Mouse (Mus musculus) midbrain, embryonic 10.5 days (tissue): ENCODE measurements around the gene Umodl1. TPM values are rescaled to one million over a fixed set of nuclear protein-coding genes. Genes with fewer than 3 reads are reported as not detected.

ENCODE experiments used
- DNase-seq: peaks from one replicate; pipeline ENCODE4 v3.0.0-alpha.2; 2017; ENCODE audit warnings: low spot score
- H3K27ac ChIP-seq: fragments of 300-500 bp; sonication (generic); replicated peaks from 2 replicates; pipeline ENCODE4 v1.5.1; 2016; ENCODE audit warnings: mild to moderate bottlenecking
- H3K27me3 ChIP-seq: fragments of 300-500 bp; sonication (generic); 2 replicates; pipeline ENCODE4 v1.6.1; 2016; ENCODE audit warnings: low read depth, mild to moderate bottlenecking; ENCODE audit not compliant: poor library complexity, severe bottlenecking
- H3K36me3 ChIP-seq: fragments of 300-500 bp; sonication (generic); 2 replicates; pipeline ENCODE4 v1.6.1; 2016; ENCODE audit warnings: mild to moderate bottlenecking, moderate library complexity
- H3K4me1 ChIP-seq: fragments of 300-500 bp; sonication (generic); 2 replicates; pipeline ENCODE4 v1.6.1; 2016
- H3K4me3 ChIP-seq: fragments of 300-500 bp; sonication (generic); 2 replicates; pipeline ENCODE4 v1.5.1; 2016; ENCODE audit warnings: mild to moderate bottlenecking, moderate library complexity
- H3K9me3 ChIP-seq: fragments of 300-500 bp; sonication (generic); replicated peaks from 2 replicates; pipeline ENCODE4 v1.6.1; 2016; ENCODE audit warnings: mild to moderate bottlenecking
- WGBS: fragments of 180-500 bp; shearing (Covaris S2); methylation state at CpG from one replicate; pipeline ENCODE4 v1.1.7; 2016; 5-methylcytosine and 5-hydroxymethylcytosine counted together
- microRNA-seq: library from miRNA; unstranded; fragments of <30 nt; microRNA quantifications from one replicate; pipeline ENCODE4, GENCODE M21; 2017
- polyA plus RNA-seq: library from polyadenylated mRNA; unstranded; fragments of >200 nt; fragmentation: Nextera tagmentation; extraction: Ambion mirVana; gene quantifications from 2 replicates; pipeline ENCODE4 v1.2.1, GENCODE M21; 2016

Umodl1 gene
- polyA plus RNA-seq, 1 experiment from 2014 or later: 0.33 TPM

GRCm38 (mm10) chr17:31057151-31057890, 102.9 kb downstream of the Umodl1 start, which contains the start of gene Abcg1:
Abcg1 (plus strand) TSS chr17:31057675.
- DNase-seq: peak; percentile 64
- under 1% methylated on average over 49 of the region's 49 CpGs for WGBS
- H3K27me3 ChIP-seq: peaks cover 59% of the 10 kb centered on the region

DNA sequence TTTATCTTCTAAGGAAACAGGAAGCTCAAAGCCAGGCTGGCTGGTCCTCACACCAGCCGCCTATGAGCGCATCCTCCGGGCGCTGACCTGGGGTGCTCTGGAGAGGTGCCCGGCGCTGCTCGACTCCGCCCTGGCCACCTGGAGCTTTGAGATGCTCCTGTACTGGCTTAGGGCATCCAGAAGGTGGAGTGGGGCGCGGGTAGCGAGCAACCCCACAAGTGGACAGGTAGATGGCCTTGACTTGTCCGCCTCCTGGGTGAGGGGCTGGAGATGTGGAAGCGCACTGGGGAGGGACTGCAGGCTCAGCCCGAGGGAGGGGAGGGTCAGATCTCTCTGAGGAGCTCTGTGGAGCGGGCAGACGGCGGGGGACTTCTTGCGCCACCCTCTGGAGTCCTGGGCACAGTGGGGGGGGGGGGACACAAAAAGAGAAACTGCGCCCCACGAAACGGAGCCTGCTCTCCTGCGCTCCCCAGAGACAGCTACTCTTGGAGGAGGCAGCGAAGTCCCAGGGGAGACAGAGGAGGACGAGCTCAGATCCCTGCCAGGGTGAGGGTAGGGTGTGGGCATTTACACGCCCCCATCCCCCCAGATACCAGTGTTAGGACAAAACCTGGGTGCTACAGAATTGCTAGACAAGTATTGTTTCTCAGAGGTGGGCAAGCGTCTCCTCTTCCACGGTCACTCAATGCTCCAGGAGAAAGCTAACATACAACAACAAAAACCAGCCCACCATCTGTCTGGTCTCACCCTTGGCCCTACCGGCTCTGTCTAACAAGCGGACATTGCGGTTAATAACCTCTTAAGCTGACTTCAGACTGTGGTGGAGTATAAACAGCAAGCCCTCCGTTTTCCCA, 103.7 kb downstream of the Umodl1 start:
- peaks cover 12% of the 10 kb centered on the region for H3K9me3 ChIP-seq
- under 1% methylated on average over 31 of the region's 31 CpGs for WGBS
- peak overlapping the region; percentile 67 for H3K4me3 ChIP-seq
- peaks cover 52% of the 10 kb centered on the region for H3K4me1 ChIP-seq
- peak overlapping the region; percentile 78 for H3K27ac ChIP-seq
- peak; percentile 25 for DNase-seq
- H3K36me3 ChIP-seq: no peaks in the 10 kb centered on the region
- peaks cover 59% of the 10 kb centered on the region for H3K27me3 ChIP-seq

More at GRCm38 (mm10) chr17:31057151-31057890, 102.9 kb downstream of the Umodl1 start, which contains the start of gene Abcg1:
- Histone ChIP-seq H3K4me3 (peak within 1 kb of the TSS; percentile 67), H3K4me1 (peaks cover 52% of the 10 kb centered on the region), H3K9me3 (peaks cover 16% of the 10 kb centered on the region), H3K36me3 (no peaks in the 10 kb centered on the region), H3K27ac (peak within 1 kb of the TSS; percentile 78)

DNA sequence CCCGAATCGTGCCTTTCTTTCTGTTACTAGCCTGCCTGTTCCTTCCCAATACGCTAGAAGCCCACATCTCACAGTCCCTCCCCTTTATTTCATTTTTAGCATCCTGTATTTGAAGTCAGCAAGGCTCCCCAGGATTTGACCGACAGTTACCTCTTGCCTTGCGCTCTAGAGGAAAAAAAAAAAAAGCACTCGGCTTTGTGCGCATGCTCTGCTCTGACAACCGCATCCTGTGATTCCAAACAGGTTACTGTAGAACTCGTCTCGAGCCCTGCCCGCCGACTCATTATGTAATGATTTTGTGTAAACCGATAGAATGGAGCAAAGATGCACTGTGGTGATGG, 104.3 kb downstream of the Umodl1 start:
- H3K27me3 ChIP-seq: peaks cover 59% of the 10 kb centered on the region
- no peaks in the 10 kb centered on the region for H3K36me3 ChIP-seq
- DNase-seq: peak; percentile 33
- peaks cover 52% of the 10 kb centered on the region for H3K4me1 ChIP-seq
- H3K4me3 ChIP-seq: peak overlapping the region; percentile 67
- H3K27ac ChIP-seq: peak overlapping the region; percentile 78; the same call in 1 of the 2 replicates
- peaks cover 7% of the 10 kb centered on the region for H3K9me3 ChIP-seq
- WGBS: 3% methylated on average over 13 of the region's 13 CpGs

DNA sequence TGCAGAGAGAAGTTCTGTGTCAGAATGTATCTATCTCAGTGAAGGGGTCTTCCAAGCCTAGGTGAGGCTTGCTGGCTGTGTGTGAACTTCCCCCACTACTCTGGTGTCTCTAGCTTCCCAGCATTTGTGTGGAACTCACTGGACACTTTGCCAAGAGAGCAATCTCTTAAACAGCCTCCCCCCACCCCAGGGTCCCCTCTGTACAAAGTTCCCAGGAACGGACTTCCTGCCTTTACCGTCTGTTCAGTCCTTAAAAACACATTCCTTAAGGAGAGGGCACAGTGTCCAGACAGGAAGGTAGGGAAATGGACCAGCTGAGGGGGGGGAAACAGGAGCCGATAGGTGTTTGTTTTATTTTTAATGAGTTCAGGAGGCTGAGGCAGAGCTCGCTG, 105.8 kb downstream of the Umodl1 start:
- H3K27ac ChIP-seq: no peak overlapping the region
- DNase-seq: no peak
- WGBS: 73% methylated on average over 4 of the region's 4 CpGs
- H3K36me3 ChIP-seq: no peaks in the 10 kb centered on the region
- H3K4me1 ChIP-seq: peaks cover 52% of the 10 kb centered on the region
- H3K4me3 ChIP-seq: no peak overlapping the region
- peaks cover 59% of the 10 kb centered on the region for H3K27me3 ChIP-seq
- no peaks in the 10 kb centered on the region for H3K9me3 ChIP-seq

Small RNA genes lying within 50 kb of the gene (microRNA-seq; reads per million reads assigned to microRNA genes)
- gene Gm24026: not detected

Other genes with a start within 250 kb of the Umodl1 start
- not detected in 2 replicates for gene Glp1r, start 52.8 kb upstream of the Umodl1 start, polyA plus RNA-seq
- gene Abcg1, start 103.0 kb downstream of the Umodl1 start, polyA plus RNA-seq: 5.8 and 9.0 TPM in 2 replicates
- gene Tff3, start 175.0 kb downstream of the Umodl1 start, polyA plus RNA-seq: 1.2 TPM in 1 of 2 replicates, not detected in the other
- gene Tff2, start 189.6 kb downstream of the Umodl1 start, polyA plus RNA-seq: not detected in 2 replicates
- not detected in 2 replicates for gene Tff1, start 210.6 kb downstream of the Umodl1 start, polyA plus RNA-seq
- gene Tmprss3, start 244.3 kb downstream of the Umodl1 start, polyA plus RNA-seq: not detected in 2 replicates